Mouse (Mus musculus): Measurements from ENCODE around the gene Zfp14. TPM values are rescaled to one million over a fixed set of nuclear protein-coding genes. Genes with fewer than 3 reads are reported as not detected.

Zfp14 gene
- 2.0 TPM for total RNA-seq (2023)

GRCm38 (mm10) chr7:30050882-30051548, at the start of gene Zfp14:
Gene Zfp14 (minus strand): TSS chr7:30051380.

GRCm38 (mm10) chr7:30094646-30095429, 43.7 kb upstream of the Zfp14 start, which contains the start of gene Zfp260:
Gene Zfp260 (plus strand): TSS chr7:30094777.

GRCm38 (mm10) chr7:30090092-30090969, 39.2 kb upstream of the Zfp14 start, which contains the start of the genes Gm26920 and Zfp566:
Gene Gm26920 (minus strand): TSS chr7:30090410.
Gene Zfp566 (minus strand): TSS chr7:30090527.

DNA sequence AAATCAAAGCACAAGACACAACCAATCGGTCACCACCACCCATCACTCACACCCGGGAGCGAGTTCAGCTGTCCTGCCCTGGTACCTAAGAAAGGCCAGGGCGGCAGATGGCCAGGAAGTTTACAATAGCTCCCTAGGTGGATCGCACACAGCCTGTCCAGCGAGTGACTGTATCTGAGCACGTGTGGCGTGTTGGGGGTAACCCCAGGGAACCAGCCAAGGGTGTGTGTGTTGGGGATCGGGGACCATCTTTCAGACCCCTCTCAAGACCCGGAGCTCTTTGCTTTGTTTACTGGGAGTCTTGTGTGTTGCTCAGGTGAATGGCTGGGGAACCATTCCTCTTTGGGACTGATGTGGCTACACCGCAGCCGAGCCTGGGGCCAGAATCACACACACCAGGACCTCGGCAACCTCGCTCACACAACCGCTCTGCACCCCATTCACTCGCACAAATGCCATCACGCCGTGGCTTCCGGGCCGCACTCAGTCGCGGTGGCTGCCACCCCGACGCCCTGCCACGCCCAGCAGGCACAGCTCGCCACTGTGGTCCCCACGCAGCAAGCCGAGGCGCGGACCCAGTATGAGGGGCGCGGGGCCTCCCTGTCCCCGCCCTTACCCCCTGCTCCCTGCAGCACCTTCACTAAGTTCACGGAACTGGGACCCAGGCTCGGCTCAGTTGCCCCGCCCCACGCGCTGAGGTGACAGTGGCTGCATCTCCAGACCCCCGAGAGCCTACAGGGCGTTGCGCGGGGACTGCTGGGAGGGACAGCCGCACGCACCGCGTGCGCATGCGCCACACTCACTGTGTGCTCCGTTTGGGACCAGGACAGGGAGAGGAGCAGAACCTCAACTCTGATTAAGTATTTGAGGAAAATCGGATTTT, 21.2 kb upstream of the Zfp14 start, which contains the start of gene Zfp82:
Gene Zfp82 (minus strand): TSS at position 755 of the 883 bp plus-strand sequence.

Other genes starting within 250 kb of the Zfp14 start
- gene Zfp790, start 235.3 kb downstream of the Zfp14 start, total RNA-seq (2023) = 7.6 TPM
- gene Zfp940, start 197.7 kb downstream of the Zfp14 start, total RNA-seq (2023) = 8.1 TPM
- gene Zfp420, start 191.4 kb downstream of the Zfp14 start, total RNA-seq (2023) = 22.0 TPM
- 6.3 TPM for gene Zfp27, start 144.8 kb downstream of the Zfp14 start, total RNA-seq (2023)
- gene Zfp383, start 143.2 kb downstream of the Zfp14 start, total RNA-seq (2023) = 1.6 TPM
- gene Zfp74, start 97.3 kb downstream of the Zfp14 start, total RNA-seq (2023) = 8.1 TPM
- gene Zfp568, start 67.4 kb downstream of the Zfp14 start, total RNA-seq (2023) = 12.8 TPM
- gene Zfp82, start 21.5 kb upstream of the Zfp14 start, total RNA-seq (2023) = 4.0 TPM
- not detected for gene Gm26920, start 39.0 kb upstream of the Zfp14 start, total RNA-seq (2023)
- 9.0 TPM for gene Zfp566, start 39.1 kb upstream of the Zfp14 start, total RNA-seq (2023)
- gene Zfp260, start 43.4 kb upstream of the Zfp14 start, total RNA-seq (2023) = 55.2 TPM
- 5.2 TPM for gene Zfp382, start 70.6 kb upstream of the Zfp14 start, total RNA-seq (2023)
- 41.9 TPM for gene Zfp146, start 118.4 kb upstream of the Zfp14 start, total RNA-seq (2023)
- gene Cox7a1, start 132.8 kb upstream of the Zfp14 start, total RNA-seq (2023) = not detected
- gene Capns1, start 147.4 kb upstream of the Zfp14 start, total RNA-seq (2023) = 123 TPM
- 23.6 TPM for gene Polr2i, start 180.6 kb upstream of the Zfp14 start, total RNA-seq (2023)
- 25.8 TPM for gene Tbcb, start 180.9 kb upstream of the Zfp14 start, total RNA-seq (2023)
- not detected for gene Ovol3, start 184.3 kb upstream of the Zfp14 start, total RNA-seq (2023)
- gene Thap8, start 228.7 kb upstream of the Zfp14 start, total RNA-seq (2023) = 0.64 TPM
- 5.8 TPM for gene Wdr62, start 229.0 kb upstream of the Zfp14 start, total RNA-seq (2023)
- 0.53 TPM for gene Clip3, start 240.3 kb upstream of the Zfp14 start, total RNA-seq (2023)